Mouse (Mus musculus) retina, postnatal 1 day (tissue): ENCODE results near the gene Tshr.
A peak's percentile ranks its signal among the peaks of the same experiment; 100 is the strongest.

Source experiments
- DNase-seq: peaks from one replicate; pipeline ENCODE4 v3.0.0-alpha.2; 2012

The Tshr gene

GRCm38 (mm10) chr12:91588176-91588669 is 203.9 kb downstream of the Tshr start:
- peak; percentile 98 for DNase-seq

- DNase-seq: peak; percentile 69
Observed at GRCm38 (mm10) chr12:91588670-91589541, 204.5 kb downstream of the Tshr start.

GRCm38 (mm10) chr12:91589542-91589846 is 205.1 kb downstream of the Tshr start:
- no peak for DNase-seq

- peak; percentile 98 for DNase-seq
Observed at GRCm38 (mm10) chr12:91589847-91590690, 205.7 kb downstream of the Tshr start, which contains the start of gene Gtf2a1. Gtf2a1 (minus strand) TSS chr12:91590487.

- DNase-seq: peak; percentile 36
Observed at GRCm38 (mm10) chr12:91590716-91591115, 206.4 kb downstream of the Tshr start.

GRCm38 (mm10) chr12:91591191-91591590 is 206.8 kb downstream of the Tshr start:
- DNase-seq: no peak

- no peak for DNase-seq
Observed at GRCm38 (mm10) chr12:91592128-91592527, 207.8 kb downstream of the Tshr start.
